Mouse (Mus musculus): ENCODE results near the gene Hoxa6. TPM values are rescaled to one million over a fixed set of nuclear protein-coding genes. Genes with fewer than 3 reads are reported as not detected.

The Hoxa6 gene
- polyA plus RNA-seq, 1 experiment: 0.96 TPM

DNA sequence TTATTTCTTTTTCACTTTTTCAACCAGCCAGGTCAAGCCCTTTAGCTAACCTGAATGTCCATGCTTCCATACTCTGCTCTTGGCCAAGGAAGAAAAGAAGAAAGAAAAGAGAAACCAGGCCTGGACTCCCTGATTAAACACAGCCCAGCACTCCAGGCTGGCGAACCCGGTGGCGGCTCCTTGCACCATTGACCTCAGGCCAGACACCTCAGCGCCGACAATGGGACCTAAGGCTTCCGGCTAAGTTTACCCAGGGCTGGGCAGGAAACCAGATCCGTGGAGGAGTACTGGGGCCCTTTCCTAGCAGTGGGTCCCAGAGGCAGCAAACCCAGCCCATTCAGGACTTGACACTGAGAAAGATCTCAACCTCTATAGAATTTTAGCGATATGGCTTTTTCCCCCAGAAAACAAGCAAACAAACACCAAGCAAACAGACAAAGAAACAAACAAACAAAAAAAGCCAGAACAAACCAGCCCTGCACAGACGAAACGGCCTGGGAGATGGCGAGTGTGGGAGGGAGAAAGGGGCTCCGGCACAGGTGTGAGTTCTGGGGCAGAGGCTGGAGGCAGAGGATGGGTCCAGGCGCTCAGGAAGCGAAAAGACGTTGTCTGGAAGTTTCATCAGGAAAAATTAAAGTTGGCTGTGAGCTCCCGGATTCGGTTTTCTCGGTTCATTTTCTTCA lies 23.5 kb upstream of the Hoxa6 start:
- H3K36me3 ChIP-seq (ENCODE audit: control insufficient read depth, insufficient read depth): no peaks in the 10 kb centered on the region
- H3K79me2 ChIP-seq (ENCODE audit: control insufficient read depth, insufficient read depth): peaks cover 100% of the 10 kb centered on the region
- H3K27me3 ChIP-seq (ENCODE audit: control insufficient read depth, insufficient read depth, insufficient read length): no peaks in the 10 kb centered on the region
- TF ChIP-seq MAX (IDR thresholded peaks at IDR 0.05) (no peak), MYOD1 (IDR thresholded peaks at IDR 0.05; ENCODE audit: control insufficient read depth, insufficient read length, low read depth) (no peak), MYOG (IDR thresholded peaks at IDR 0.05; ENCODE audit: control insufficient read depth, extremely low read depth, insufficient read length) (no peak), USF1 (IDR thresholded peaks at IDR 0.05; ENCODE audit: low read depth) (no peak), CEBPB (IDR thresholded peaks at IDR 0.05; ENCODE audit: low read depth) (no peak), FOSL1 (IDR thresholded peaks at IDR 0.05; ENCODE audit: insufficient read depth, low read length, poor library complexity, severe bottlenecking) (no peak), CTCF (IDR thresholded peaks at IDR 0.05; ENCODE audit: control insufficient read depth, insufficient read depth, insufficient read length) (no peak)
- H3K79me3 ChIP-seq (ENCODE audit: low read depth): peaks cover 93% of the 10 kb centered on the region
- peak overlapping the region; percentile 45 for H3K4me3 ChIP-seq (ENCODE audit: insufficient read depth, poor library complexity, severe bottlenecking)
- H3ac ChIP-seq (ENCODE audit: control insufficient read depth, insufficient read length, low read depth): peak overlapping the region; percentile 63

DNA sequence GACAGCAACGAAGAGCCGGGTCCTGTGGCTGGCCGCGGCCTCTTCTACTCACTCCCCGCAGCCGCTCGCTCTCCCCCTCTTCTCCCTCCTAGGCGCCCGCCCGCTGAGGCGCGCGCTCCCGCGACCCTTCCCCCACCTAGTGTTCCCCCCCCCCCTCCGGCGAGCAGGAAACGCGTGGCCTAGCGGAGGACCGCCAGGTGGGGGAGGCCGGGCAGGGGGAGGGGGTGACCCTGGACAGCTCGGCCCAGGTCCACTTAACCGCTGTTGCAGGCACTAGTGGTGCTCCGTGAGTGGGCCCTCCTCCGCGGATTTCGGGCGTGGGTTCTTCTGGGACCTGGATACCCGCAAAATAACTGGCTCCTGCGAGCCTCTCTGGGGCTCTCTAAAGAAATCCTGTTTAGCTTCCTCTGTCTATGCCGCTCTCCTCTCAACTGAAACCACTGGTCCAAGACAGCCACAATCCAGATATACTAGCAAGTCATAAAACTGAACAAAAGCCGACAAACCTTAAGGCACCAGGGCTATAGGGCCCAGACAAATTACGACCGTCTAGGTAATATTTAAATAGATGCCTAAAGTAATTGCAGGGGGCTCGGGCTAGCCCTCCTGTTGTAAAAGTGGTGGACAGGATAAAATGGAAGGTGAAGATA lies 22.1 kb upstream of the Hoxa6 start, which contains the start of gene Hoxa9:
Gene Hoxa9, minus strand, starts transcription at position 574 of the 650 bp plus-strand sequence.
- TF ChIP-seq MAX (IDR thresholded peaks at IDR 0.05) (no peak), CTCF (IDR thresholded peaks at IDR 0.05; ENCODE audit: control insufficient read depth, insufficient read depth, insufficient read length) (no peak), FOSL1 (IDR thresholded peaks at IDR 0.05; ENCODE audit: insufficient read depth, low read length, poor library complexity, severe bottlenecking) (no peak), USF1 (IDR thresholded peaks at IDR 0.05; ENCODE audit: low read depth) (no peak), MYOD1 (IDR thresholded peaks at IDR 0.05; ENCODE audit: control insufficient read depth, insufficient read length, low read depth) (no peak), MYOG (IDR thresholded peaks at IDR 0.05; ENCODE audit: control insufficient read depth, extremely low read depth, insufficient read length) (no peak), CEBPB (IDR thresholded peaks at IDR 0.05; ENCODE audit: low read depth) (no peak)
- Histone ChIP-seq H3K27me3 (ENCODE audit: control insufficient read depth, insufficient read depth, insufficient read length) (no peaks in the 10 kb centered on the region), H3K79me2 (ENCODE audit: control insufficient read depth, insufficient read depth) (peaks cover 100% of the 10 kb centered on the region), H3K36me3 (ENCODE audit: control insufficient read depth, insufficient read depth) (no peaks in the 10 kb centered on the region), H3ac (ENCODE audit: control insufficient read depth, insufficient read length, low read depth) (peak within 1 kb of the TSS; percentile 78), H3K79me3 (ENCODE audit: low read depth) (peaks cover 85% of the 10 kb centered on the region), H3K4me3 (ENCODE audit: insufficient read depth, poor library complexity, severe bottlenecking) (peak within 1 kb of the TSS; percentile 45)

DNA sequence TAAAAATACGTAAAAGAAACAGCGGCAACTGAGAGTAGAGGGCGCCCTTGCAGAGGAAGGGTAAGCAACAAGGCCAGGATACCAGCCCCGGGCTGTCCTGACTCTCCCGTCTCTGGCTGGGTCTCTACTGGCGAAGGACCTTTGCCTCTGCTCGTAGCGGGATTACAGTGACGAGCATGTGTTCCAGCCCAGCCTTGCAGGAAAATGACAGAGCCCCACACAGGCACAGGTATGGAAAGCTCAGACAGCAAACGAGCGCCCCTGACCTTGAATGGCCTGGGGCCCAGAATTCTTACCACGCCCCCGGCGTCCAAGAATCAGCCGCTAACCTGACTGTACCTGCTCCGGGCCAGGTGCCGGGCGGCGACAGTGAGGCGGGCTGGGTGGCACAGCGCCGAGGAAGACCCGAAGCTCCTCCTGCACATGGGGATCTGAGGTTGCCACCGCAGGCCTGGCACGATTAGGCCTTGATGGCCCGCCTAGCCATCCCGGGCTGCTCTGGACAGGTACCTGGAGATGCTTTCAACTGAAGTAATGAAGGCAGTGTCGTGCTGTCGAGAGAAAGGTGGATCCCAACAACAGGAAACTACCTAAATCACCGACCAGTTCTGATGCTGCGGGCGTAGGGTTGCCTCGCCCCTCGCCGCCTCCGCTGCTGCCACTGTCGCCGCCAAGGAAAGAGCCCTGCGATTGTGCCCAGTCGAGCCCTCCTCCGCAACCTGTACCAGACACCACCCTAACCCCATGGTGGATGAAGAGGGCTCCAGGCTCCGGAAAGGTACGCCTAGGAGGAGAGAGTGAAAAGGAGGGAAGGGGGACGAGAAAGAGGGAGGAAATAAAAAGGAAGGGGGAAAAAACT lies 21.3 kb upstream of the Hoxa6 start:
- Histone ChIP-seq H3K27me3 (ENCODE audit: control insufficient read depth, insufficient read depth, insufficient read length) (no peaks in the 10 kb centered on the region), H3K4me3 (ENCODE audit: insufficient read depth, poor library complexity, severe bottlenecking) (peak overlapping the region; percentile 36), H3K79me2 (ENCODE audit: control insufficient read depth, insufficient read depth) (peaks cover 100% of the 10 kb centered on the region), H3K36me3 (ENCODE audit: control insufficient read depth, insufficient read depth) (no peaks in the 10 kb centered on the region), H3K79me3 (ENCODE audit: low read depth) (peaks cover 83% of the 10 kb centered on the region), H3ac (ENCODE audit: control insufficient read depth, insufficient read length, low read depth) (peak overlapping the region; percentile 64)
- TF ChIP-seq MAX (IDR thresholded peaks at IDR 0.05) (no peak), MYOG (IDR thresholded peaks at IDR 0.05; ENCODE audit: control insufficient read depth, extremely low read depth, insufficient read length) (no peak), MYOD1 (IDR thresholded peaks at IDR 0.05; ENCODE audit: control insufficient read depth, insufficient read length, low read depth) (no peak), CEBPB (IDR thresholded peaks at IDR 0.05; ENCODE audit: low read depth) (no peak), USF1 (IDR thresholded peaks at IDR 0.05; ENCODE audit: low read depth) (no peak), FOSL1 (IDR thresholded peaks at IDR 0.05; ENCODE audit: insufficient read depth, low read length, poor library complexity, severe bottlenecking) (no peak)

DNA sequence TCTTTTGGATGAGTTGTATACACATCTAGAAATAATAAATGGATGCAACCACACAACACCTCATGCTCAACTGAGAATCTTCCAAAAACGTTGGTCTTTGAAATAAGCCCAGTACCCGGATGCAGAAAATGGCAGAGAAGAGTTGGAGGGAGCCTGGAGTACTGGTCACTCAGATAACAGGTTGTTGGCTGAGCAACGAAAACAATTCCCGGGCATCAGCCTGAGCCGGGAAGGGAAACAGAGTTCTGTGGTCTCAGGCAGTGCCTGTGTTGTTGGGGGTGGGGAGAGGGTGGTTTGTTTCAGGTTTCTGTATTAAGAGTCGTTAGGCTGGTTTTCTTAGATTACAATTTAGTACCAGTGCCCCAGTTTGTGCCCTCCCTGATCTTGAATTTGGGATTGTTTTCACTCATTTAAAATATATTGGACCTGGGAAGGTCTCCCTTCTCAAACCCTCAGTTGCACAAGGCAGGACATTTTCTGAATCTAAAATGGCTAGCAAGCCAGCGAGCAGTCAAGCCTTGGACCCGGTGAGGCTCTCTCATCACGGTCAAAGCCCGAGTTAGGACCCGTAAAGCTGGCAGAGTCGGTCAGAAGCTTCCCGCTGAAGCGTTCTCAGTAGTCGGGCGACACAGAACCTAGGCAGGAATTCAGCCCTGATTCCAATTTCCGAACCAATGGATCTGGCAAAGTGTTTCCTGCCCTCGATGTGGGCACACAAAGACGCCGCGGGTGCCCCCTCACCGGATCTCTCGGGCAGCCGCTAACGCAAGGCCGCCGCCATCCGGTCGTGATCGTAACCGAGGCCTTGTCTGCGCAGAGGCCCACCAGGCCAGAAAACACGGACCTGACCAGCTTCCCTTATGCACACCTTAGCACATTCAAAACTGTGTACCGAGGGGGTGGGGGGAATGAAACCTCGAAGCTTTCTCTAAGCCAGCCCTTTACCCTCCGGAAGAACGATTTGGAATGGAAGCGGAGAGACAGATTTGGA lies 20.2 kb upstream of the Hoxa6 start:
- no peaks in the 10 kb centered on the region for H3K27me3 ChIP-seq (ENCODE audit: control insufficient read depth, insufficient read depth, insufficient read length)

More for the DNA sequence above, 20.2 kb upstream of the Hoxa6 start:
- Histone ChIP-seq H3K79me2 (ENCODE audit: control insufficient read depth, insufficient read depth) (peaks cover 100% of the 10 kb centered on the region), H3ac (ENCODE audit: control insufficient read depth, insufficient read length, low read depth) (peak overlapping the region; percentile 77), H3K36me3 (ENCODE audit: control insufficient read depth, insufficient read depth) (peaks cover 4% of the 10 kb centered on the region), H3K79me3 (ENCODE audit: low read depth) (peaks cover 85% of the 10 kb centered on the region), H3K4me3 (ENCODE audit: insufficient read depth, poor library complexity, severe bottlenecking) (peak overlapping the region; percentile 36)
- TF ChIP-seq USF1 (IDR thresholded peaks at IDR 0.05; ENCODE audit: low read depth) (no peak), CTCF (IDR thresholded peaks at IDR 0.05; ENCODE audit: control insufficient read depth, insufficient read depth, insufficient read length) (no peak), MYOG (IDR thresholded peaks at IDR 0.05; ENCODE audit: control insufficient read depth, extremely low read depth, insufficient read length) (no peak), CEBPB (IDR thresholded peaks at IDR 0.05; ENCODE audit: low read depth) (no peak), MAX (IDR thresholded peaks at IDR 0.05) (no peak), FOSL1 (IDR thresholded peaks at IDR 0.05; ENCODE audit: insufficient read depth, low read length, poor library complexity, severe bottlenecking) (no peak), MYOD1 (IDR thresholded peaks at IDR 0.05; ENCODE audit: control insufficient read depth, insufficient read length, low read depth) (no peak)
